Mouse (Mus musculus): ENCODE measurements around the gene Fbxo39. TPM values are rescaled to one million over a fixed set of nuclear protein-coding genes. Genes with fewer than 3 reads are reported as not detected.
A peak's percentile ranks its signal among the peaks of the same experiment; 100 is the strongest.
"Not testable (repeated sequence)": the region's sequence is repeated elsewhere in the genome, so short reads cannot be mapped to it uniquely, and the experiment has no call there.

Gene Fbxo39
- total and polyA plus RNA-seq, 2 experiments from 2014 or later: not detected

- no peaks in the 10 kb centered on the region for H3K4me1 ChIP-seq (ENCODE audit: insufficient read depth, low read length)
- H3K27me3 ChIP-seq (ENCODE audit: insufficient read depth, low read length): no peaks in the 10 kb centered on the region
- DNase-seq (ENCODE audit: low spot score) (no peak), ATAC-seq (ENCODE audit: low FRiP score) (no peak)
- 70% methylated on average over 4 of the region's 4 CpGs for WGBS
- H3K27ac ChIP-seq (ENCODE audit: low read depth, low read length): no peak overlapping the region
- no peak overlapping the region for H3K9ac ChIP-seq (replicated peaks; ENCODE audit: low read length, poor library complexity, severe bottlenecking)
- H3K4me3 ChIP-seq (ENCODE audit: low read depth, low read length): no peak overlapping the region
- H3K36me3 ChIP-seq (ENCODE audit: insufficient read depth, low read length): no peaks in the 10 kb centered on the region
- H3K9me3 ChIP-seq (ENCODE audit: low read length): no peaks in the 10 kb centered on the region
- no peak for TF ChIP-seq CTCF (IDR thresholded peaks at IDR 0.05)
- no peak overlapping the region for H3K4me2 ChIP-seq (ENCODE audit: low read depth, low read length, poor library complexity, severe bottlenecking)
Measured at GRCm38 (mm10) chr11:72339716-72340115, 25.5 kb downstream of the Fbxo39 start.

DNA sequence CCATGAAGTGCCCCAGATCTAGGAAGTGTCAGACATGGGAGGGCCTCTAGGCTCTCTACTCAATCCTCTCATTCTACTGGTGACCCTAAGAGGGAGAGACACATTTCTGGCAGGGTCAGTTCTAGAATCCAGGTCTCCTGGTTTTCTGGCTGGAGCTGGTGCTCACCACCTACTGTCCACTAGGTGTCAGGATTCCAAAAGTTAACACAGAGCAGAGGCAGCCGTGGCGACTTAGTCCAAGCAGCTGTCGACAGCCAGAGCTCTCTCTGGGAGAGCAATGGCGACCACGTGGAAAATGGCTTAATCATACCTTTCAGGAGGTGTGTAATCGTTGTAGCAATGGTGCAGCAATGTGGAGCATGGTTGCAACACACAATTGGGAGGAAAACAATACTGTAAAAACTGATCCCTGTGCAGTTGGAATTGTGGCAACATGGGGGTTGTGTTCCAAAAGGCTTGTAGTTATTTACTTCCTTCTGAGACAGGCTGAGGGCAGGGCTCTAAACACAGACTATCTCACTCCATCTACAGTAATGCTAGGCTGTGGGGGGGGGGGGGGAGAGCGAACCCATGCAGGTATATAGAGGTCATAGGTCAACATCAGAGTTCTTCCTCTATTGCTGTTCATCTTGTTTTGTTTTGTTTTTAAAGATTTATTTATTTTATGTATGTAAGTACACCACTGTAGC is 28.4 kb downstream of the Fbxo39 start:
- H3K4me1 ChIP-seq (ENCODE audit: insufficient read depth, low read length): no peaks in the 10 kb centered on the region
- H3K27ac ChIP-seq (ENCODE audit: low read depth, low read length): no peak overlapping the region
- H3K4me3 ChIP-seq (ENCODE audit: low read depth, low read length): no peak overlapping the region
- 6% methylated on average over 7 of the region's 7 CpGs for WGBS
- ATAC-seq (ENCODE audit: low FRiP score): peak; percentile 77
- H3K36me3 ChIP-seq (ENCODE audit: insufficient read depth, low read length): no peaks in the 10 kb centered on the region
- TF ChIP-seq CTCF (IDR thresholded peaks at IDR 0.05): peak; percentile 92
- no peaks in the 10 kb centered on the region for H3K27me3 ChIP-seq (ENCODE audit: insufficient read depth, low read length)
- no peaks in the 10 kb centered on the region for H3K9me3 ChIP-seq (ENCODE audit: low read length)
- H3K9ac ChIP-seq (replicated peaks; ENCODE audit: low read length, poor library complexity, severe bottlenecking): no peak overlapping the region
- DNase-seq (ENCODE audit: low spot score): peak; percentile 88
- peak overlapping the region; percentile 36 for H3K4me2 ChIP-seq (ENCODE audit: low read depth, low read length, poor library complexity, severe bottlenecking)

GRCm38 (mm10) chr11:72343238-72343625 is 29.0 kb downstream of the Fbxo39 start:
- not testable (repeated sequence) for H3K27ac ChIP-seq (ENCODE audit: low read depth, low read length); H3K4me2 ChIP-seq (ENCODE audit: low read depth, low read length, poor library complexity, severe bottlenecking); H3K27me3 ChIP-seq (ENCODE audit: insufficient read depth, low read length); H3K4me1 ChIP-seq (ENCODE audit: insufficient read depth, low read length); H3K4me3 ChIP-seq (ENCODE audit: low read depth, low read length); H3K9ac ChIP-seq (replicated peaks; ENCODE audit: low read length, poor library complexity, severe bottlenecking); H3K36me3 ChIP-seq (ENCODE audit: insufficient read depth, low read length); ATAC-seq (ENCODE audit: low FRiP score); DNase-seq (ENCODE audit: low spot score); H3K9me3 ChIP-seq (ENCODE audit: low read length)
- 92% methylated on average over 5 of the region's 5 CpGs for WGBS

GRCm38 (mm10) chr11:72343904-72344303 is 29.7 kb downstream of the Fbxo39 start:
- H3K4me2 ChIP-seq (ENCODE audit: low read depth, low read length, poor library complexity, severe bottlenecking): no peak overlapping the region
- H3K36me3 ChIP-seq (ENCODE audit: insufficient read depth, low read length): no peaks in the 10 kb centered on the region
- no peak overlapping the region for H3K27ac ChIP-seq (ENCODE audit: low read depth, low read length)
- 0 out of 2 replicates have a peak overlapping the region, but pooled peaks have one; percentile 5 for H3K9ac ChIP-seq (replicated peaks; ENCODE audit: low read length, poor library complexity, severe bottlenecking)
- peak; percentile 86 for TF ChIP-seq CTCF (IDR thresholded peaks at IDR 0.05)
- DNase-seq (ENCODE audit: low spot score): peak; percentile 75
- no peaks in the 10 kb centered on the region for H3K4me1 ChIP-seq (ENCODE audit: insufficient read depth, low read length)
- H3K27me3 ChIP-seq (ENCODE audit: insufficient read depth, low read length): no peaks in the 10 kb centered on the region
- 25% methylated on average over 8 of the region's 8 CpGs for WGBS
- ATAC-seq (ENCODE audit: low FRiP score): no peak
- H3K4me3 ChIP-seq (ENCODE audit: low read depth, low read length): no peak overlapping the region
- H3K9me3 ChIP-seq (ENCODE audit: low read length): no peaks in the 10 kb centered on the region

GRCm38 (mm10) chr11:72344486-72344885 is 30.2 kb downstream of the Fbxo39 start:
- no peak for DNase-seq (ENCODE audit: low spot score)
- H3K4me2 ChIP-seq (ENCODE audit: low read depth, low read length, poor library complexity, severe bottlenecking): no peak overlapping the region
- H3K9me3 ChIP-seq (ENCODE audit: low read length): no peaks in the 10 kb centered on the region
- ATAC-seq (ENCODE audit: low FRiP score): no peak
- 0 out of 2 replicates have a peak overlapping the region, but pooled peaks have one; percentile 5 for H3K9ac ChIP-seq (replicated peaks; ENCODE audit: low read length, poor library complexity, severe bottlenecking)
- no peak overlapping the region for H3K27ac ChIP-seq (ENCODE audit: low read depth, low read length)
- H3K4me1 ChIP-seq (ENCODE audit: insufficient read depth, low read length): no peaks in the 10 kb centered on the region
- H3K36me3 ChIP-seq (ENCODE audit: insufficient read depth, low read length): no peaks in the 10 kb centered on the region
- WGBS: 91% methylated on average over 11 of the region's 11 CpGs
- no peak overlapping the region for H3K4me3 ChIP-seq (ENCODE audit: low read depth, low read length)
- no peaks in the 10 kb centered on the region for H3K27me3 ChIP-seq (ENCODE audit: insufficient read depth, low read length)
- no peak for TF ChIP-seq CTCF (IDR thresholded peaks at IDR 0.05)

DNA sequence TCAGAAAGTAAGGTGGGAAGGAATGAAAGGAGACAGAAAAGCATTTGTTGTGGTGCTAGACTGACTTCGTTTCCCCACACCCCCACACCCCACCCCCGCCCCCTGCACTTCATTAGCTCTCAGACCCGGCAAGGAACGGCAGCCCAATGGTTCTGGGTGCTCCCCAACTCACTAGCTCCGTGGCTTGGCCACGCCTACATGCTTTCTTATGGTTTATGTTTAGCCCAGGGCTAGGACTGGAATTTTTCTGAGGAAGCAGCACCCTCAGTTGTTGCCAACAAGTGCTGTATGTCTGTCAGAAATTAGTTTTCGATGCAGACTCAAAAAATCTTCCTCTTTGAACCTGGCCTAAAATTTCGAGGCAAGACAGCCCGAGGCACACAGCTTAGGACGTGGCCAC is 34.3 kb downstream of the Fbxo39 start:
- no peak for TF ChIP-seq CTCF (IDR thresholded peaks at IDR 0.05)
- Histone ChIP-seq H3K4me2 (ENCODE audit: low read depth, low read length, poor library complexity, severe bottlenecking) (no peak overlapping the region), H3K27me3 (ENCODE audit: insufficient read depth, low read length) (no peaks in the 10 kb centered on the region), H3K4me1 (ENCODE audit: insufficient read depth, low read length) (no peaks in the 10 kb centered on the region), H3K4me3 (ENCODE audit: low read depth, low read length) (no peak overlapping the region), H3K27ac (ENCODE audit: low read depth, low read length) (no peak overlapping the region), H3K36me3 (ENCODE audit: insufficient read depth, low read length) (no peaks in the 10 kb centered on the region), H3K9ac (replicated peaks; ENCODE audit: low read length, poor library complexity, severe bottlenecking) (no peak overlapping the region), H3K9me3 (ENCODE audit: low read length) (no peaks in the 10 kb centered on the region)
- DNase-seq (ENCODE audit: low spot score): no peak
- ATAC-seq (ENCODE audit: low FRiP score): no peak
- WGBS: 70% methylated on average over 10 of the region's 10 CpGs

Measured in midbrain, postnatal 0 days (tissue).